Mouse (Mus musculus) embryonic facial prominence, embryonic 11.5 days (tissue): ENCODE data around the gene Zfp574. TPM values are rescaled to one million over a fixed set of nuclear protein-coding genes. Genes with fewer than 3 reads are reported as not detected.
"Not testable (repeated sequence)": the region's sequence is repeated elsewhere in the genome, so short reads cannot be mapped to it uniquely, and the experiment has no call there.

Experiments used
- ATAC-seq: fragments of 200-750 bp; cut with Nextera tagmentation; replicated peaks from 2 replicates; pipeline ENCODE4 v1.8.0; 2017; ENCODE audit warnings: low read depth; ENCODE audit not compliant: insufficient number of reproducible peaks, low FRiP score, low TSS enrichment
- DNase-seq: peaks from one replicate; pipeline ENCODE4 v3.0.0-alpha.2; 2015; ENCODE audit warnings: low spot score
- H3K27ac ChIP-seq: fragments of 300-500 bp; sonication (generic); replicated peaks from 2 replicates; pipeline ENCODE4 v1.5.1; 2014; ENCODE audit warnings: mild to moderate bottlenecking, low read depth, low read length, control low read depth
- H3K27me3 ChIP-seq: fragments of 300-500 bp; sonication (generic); 2 replicates; pipeline ENCODE4 v1.6.1; 2014; ENCODE audit warnings: mild to moderate bottlenecking, low read length, moderate library complexity, mixed read lengths; ENCODE audit not compliant: control insufficient read depth, insufficient read depth
- H3K36me3 ChIP-seq: fragments of 300-500 bp; sonication (generic); replicated peaks from 2 replicates; pipeline ENCODE4 v1.6.1; 2014; ENCODE audit warnings: low read depth, mild to moderate bottlenecking, low read length, moderate library complexity, mixed read lengths; ENCODE audit not compliant: control insufficient read depth, insufficient read depth
- H3K4me1 ChIP-seq: fragments of 300-500 bp; sonication (generic); 2 replicates; pipeline ENCODE4 v1.6.1; 2014; ENCODE audit warnings: low read length, mixed read lengths; ENCODE audit not compliant: control insufficient read depth, insufficient read depth
- H3K4me2 ChIP-seq: fragments of 300-500 bp; sonication (generic); 2 replicates; pipeline ENCODE4 v1.6.1; 2014; ENCODE audit warnings: low read depth, mild to moderate bottlenecking, control low read depth, low read length, moderate library complexity
- H3K4me3 ChIP-seq: fragments of 300-500 bp; sonication (generic); 2 replicates; pipeline ENCODE4 v1.5.1; 2014; ENCODE audit warnings: low read depth, low read length, control low read depth
- H3K9ac ChIP-seq: fragments of 300-500 bp; sonication (generic); replicated peaks from 2 replicates; pipeline ENCODE4 v1.6.1; 2014; ENCODE audit warnings: mild to moderate bottlenecking, control low read depth, low read length
- H3K9me3 ChIP-seq: fragments of 300-500 bp; sonication (generic); replicated peaks from 2 replicates; pipeline ENCODE4 v1.6.1; 2016; ENCODE audit warnings: mild to moderate bottlenecking, low read length, inconsistent platforms, mixed read lengths; ENCODE audit not compliant: control insufficient read depth
- WGBS: fragments of 180-500 bp; shearing (Covaris S2); extraction: QIAGEN DNeasy Blood & Tissue Kit; methylation state at CpG from one replicate; pipeline ENCODE4 v1.1.7; 2014; 5-methylcytosine and 5-hydroxymethylcytosine counted together
- polyA plus RNA-seq: library from polyadenylated mRNA; unstranded; fragments of >200 nt; fragmentation: Nextera tagmentation; extraction: Ambion mirVana; gene quantifications from 2 replicates; pipeline ENCODE4 v1.2.1, GENCODE M21; 2014

The Zfp574 gene
- polyA plus RNA-seq, 1 experiment from 2014 or later, result 17.2 TPM

- ATAC-seq (no peak), DNase-seq (no peak)
- no peaks in the 10 kb centered on the region for H3K4me1 ChIP-seq
- H3K4me3 ChIP-seq, result no peak overlapping the region
- no peak overlapping the region for H3K9ac ChIP-seq
- H3K27me3 ChIP-seq, result no peaks in the 10 kb centered on the region
- WGBS, result 90% methylated on average over 12 of the region's 12 CpGs
- H3K27ac ChIP-seq, result no peak overlapping the region
- H3K9me3 ChIP-seq, result no peaks in the 10 kb centered on the region
- no peak overlapping the region for H3K4me2 ChIP-seq
- peaks cover 3% of the 10 kb centered on the region for H3K36me3 ChIP-seq
These were observed 30.4 kb upstream of the Zfp574 start for GRCm38 (mm10) chr7:25041921-25042320.

GRCm38 (mm10) chr7:25044599-25044998, 27.8 kb upstream of the Zfp574 start:
- not testable (repeated sequence) for DNase-seq, H3K36me3 ChIP-seq, H3K27ac ChIP-seq, H3K4me1 ChIP-seq, H3K9ac ChIP-seq, H3K27me3 ChIP-seq, H3K4me3 ChIP-seq, ATAC-seq, H3K4me2 ChIP-seq, H3K9me3 ChIP-seq
- 91% methylated on average over 7 of the region's 7 CpGs for WGBS

- Histone ChIP-seq H3K27me3 (no peaks in the 10 kb centered on the region), H3K27ac (no peak overlapping the region), H3K4me1 (no peaks in the 10 kb centered on the region), H3K9ac (no peak overlapping the region), H3K4me2 (no peak overlapping the region), H3K36me3 (peaks cover 3% of the 10 kb centered on the region), H3K9me3 (no peaks in the 10 kb centered on the region), H3K4me3 (no peak overlapping the region)
- ATAC-seq (no peak), DNase-seq (no peak)
- WGBS, result 98% methylated on average over 8 of the region's 8 CpGs
These were observed 25.0 kb upstream of the Zfp574 start for GRCm38 (mm10) chr7:25047363-25047762.

- 88% methylated on average over 16 of the region's 16 CpGs for WGBS
- ATAC-seq, result no peak
These were observed 23.0 kb upstream of the Zfp574 start for GRCm38 (mm10) chr7:25049295-25049930.

GRCm38 (mm10) chr7:25052587-25052986, 19.8 kb upstream of the Zfp574 start:
- no peak overlapping the region for H3K9ac ChIP-seq
- peaks cover 16% of the 10 kb centered on the region for H3K36me3 ChIP-seq
- H3K4me2 ChIP-seq, result no peak overlapping the region
- DNase-seq (no peak), ATAC-seq (no peak)
- H3K27ac ChIP-seq, result no peak overlapping the region
- no peaks in the 10 kb centered on the region for H3K27me3 ChIP-seq
- H3K4me1 ChIP-seq, result no peaks in the 10 kb centered on the region
- 88% methylated on average over 3 of the region's 3 CpGs for WGBS
- no peak overlapping the region for H3K4me3 ChIP-seq
- H3K9me3 ChIP-seq, result no peaks in the 10 kb centered on the region

More at GRCm38 (mm10) chr7:25049295-25049930, 23.0 kb upstream of the Zfp574 start:
- Histone ChIP-seq H3K4me2 (no peak overlapping the region), H3K27me3 (no peaks in the 10 kb centered on the region), H3K9me3 (no peaks in the 10 kb centered on the region), H3K36me3 (peaks cover 3% of the 10 kb centered on the region), H3K4me3 (no peak overlapping the region), H3K27ac (no peak overlapping the region), H3K9ac (no peak overlapping the region), H3K4me1 (no peaks in the 10 kb centered on the region)
- no peak for DNase-seq

GRCm38 (mm10) chr7:25056951-25057350, 15.4 kb upstream of the Zfp574 start:
- Histone ChIP-seq H3K4me1 (no peaks in the 10 kb centered on the region), H3K4me3 (no peak overlapping the region), H3K4me2 (no peak overlapping the region), H3K27ac (no peak overlapping the region), H3K36me3 (peaks cover 16% of the 10 kb centered on the region), H3K9ac (no peak overlapping the region), H3K27me3 (no peaks in the 10 kb centered on the region), H3K9me3 (no peaks in the 10 kb centered on the region)
- DNase-seq (no peak), ATAC-seq (no peak)
- 80% methylated on average over 4 of the region's 4 CpGs for WGBS

- Histone ChIP-seq H3K9ac (no peak overlapping the region), H3K4me1 (no peaks in the 10 kb centered on the region), H3K4me3 (no peak overlapping the region), H3K9me3 (no peaks in the 10 kb centered on the region), H3K27me3 (no peaks in the 10 kb centered on the region), H3K36me3 (peaks cover 20% of the 10 kb centered on the region), H3K4me2 (no peak overlapping the region), H3K27ac (no peak overlapping the region)
- DNase-seq (no peak), ATAC-seq (no peak)
- WGBS, result 92% methylated on average over 5 of the region's 5 CpGs
These were observed 14.5 kb upstream of the Zfp574 start for GRCm38 (mm10) chr7:25057888-25058287.

- ATAC-seq (no peak), DNase-seq (no peak)
- Histone ChIP-seq H3K27ac (no peak overlapping the region), H3K27me3 (no peaks in the 10 kb centered on the region), H3K4me1 (no peaks in the 10 kb centered on the region), H3K9me3 (no peaks in the 10 kb centered on the region), H3K9ac (no peak overlapping the region), H3K4me2 (no peak overlapping the region), H3K4me3 (no peak overlapping the region), H3K36me3 (peaks cover 20% of the 10 kb centered on the region)
- WGBS, result 91% methylated on average over 8 of the region's 8 CpGs
These were observed 14.0 kb upstream of the Zfp574 start for GRCm38 (mm10) chr7:25058394-25058793.
